Mouse (Mus musculus) common myeloid progenitor, adult 5-6 weeks (primary cell): ENCODE data around the gene Hic1. TPM values are rescaled to one million over a fixed set of nuclear protein-coding genes. Genes with fewer than 3 reads are reported as not detected.

Source experiments
- ATAC-seq: replicated peaks from 2 replicates; pipeline ENCODE4 v1.8.0; 2016; ENCODE audit warnings: low read depth, mild to moderate bottlenecking, moderate TSS enrichment, inconsistent platforms; ENCODE audit not compliant: poor library complexity, severe bottlenecking
- total RNA-seq: library from RNA; stranded (forward); fragments of 200-1000, 187-1606 nt; gene quantifications from 2 replicates; pipeline ENCODE4 v1.2.3, GENCODE M21; 2017

The Hic1 gene
- 1.1 TPM in 1 of 2 replicates, not detected in the other for total RNA-seq

DNA sequence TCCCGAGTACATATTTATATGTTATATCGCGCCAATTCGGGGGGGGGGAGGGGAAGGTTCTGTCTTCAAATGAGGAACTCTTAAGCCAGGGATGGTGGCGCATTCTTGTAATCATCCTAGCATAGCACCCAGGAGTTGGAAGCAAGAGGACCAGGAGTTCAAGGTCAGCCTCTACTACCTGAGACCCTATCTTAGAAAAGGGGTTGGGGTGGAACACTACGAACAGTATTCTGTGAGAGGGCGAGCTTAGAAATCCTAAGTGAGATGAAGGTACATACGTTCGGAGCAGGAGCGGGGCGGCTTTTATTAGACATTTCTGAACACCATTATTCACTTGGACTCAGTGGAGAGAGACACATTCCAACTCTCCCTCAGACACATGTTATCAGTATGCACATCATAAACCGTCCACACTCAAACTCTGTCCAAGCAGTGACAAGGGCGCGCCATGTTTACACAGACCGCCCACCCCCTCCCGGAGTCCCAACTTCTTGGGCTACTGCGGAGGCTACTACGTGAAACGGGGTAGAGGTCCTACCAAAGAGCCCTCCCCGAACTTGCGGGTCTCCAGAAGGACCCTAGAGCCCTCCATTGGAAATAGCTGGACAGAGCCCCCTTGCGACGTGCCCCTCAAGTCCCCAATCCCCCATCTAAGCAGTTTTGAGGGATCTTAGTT is at the start of gene Hic1:
Hic1 (minus strand) TSS at position 115 of the 676 bp plus-strand sequence.
- ATAC-seq, result no peak

DNA sequence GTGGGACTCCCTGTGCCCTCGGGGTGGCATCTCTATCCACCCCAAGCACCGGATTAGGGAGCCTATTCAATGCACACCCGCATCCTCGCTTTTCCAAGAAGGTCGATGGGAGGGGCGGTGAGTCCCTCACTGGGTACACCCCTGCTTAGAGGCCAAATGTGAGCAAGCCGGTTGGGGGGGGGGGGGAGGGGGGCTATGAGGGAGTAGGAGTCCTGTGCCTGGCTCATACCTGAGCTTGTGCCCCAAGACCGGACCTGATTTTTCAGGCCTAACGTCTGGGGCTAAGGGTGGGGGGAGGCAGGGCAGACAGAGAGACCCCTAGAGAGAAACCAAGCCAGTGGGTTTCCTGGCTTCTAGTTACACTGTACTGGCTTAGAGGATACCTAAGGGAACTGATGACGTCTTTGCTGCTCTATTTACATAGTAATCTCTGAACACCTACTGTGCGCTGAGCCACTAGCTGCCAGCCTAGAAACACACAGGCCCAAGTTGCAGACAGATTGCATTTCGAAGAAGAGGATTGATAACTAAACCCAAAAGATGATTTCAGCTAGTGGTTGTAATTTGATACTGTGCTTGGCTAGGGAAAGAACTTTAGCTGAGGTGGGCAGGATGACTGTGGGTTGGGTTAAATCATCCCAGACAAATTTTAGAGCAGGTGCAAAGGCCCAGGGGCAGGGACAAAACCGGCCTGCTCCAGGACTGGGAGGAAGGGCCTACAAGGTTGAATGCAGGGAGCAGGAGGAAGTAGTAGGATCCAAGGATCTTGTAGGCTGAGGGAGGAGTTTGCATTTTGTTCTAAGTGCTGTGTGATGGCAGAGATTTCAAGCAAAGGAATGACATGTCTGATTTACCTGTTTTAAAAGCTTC is 45.0 kb upstream of the Hic1 start:
- ATAC-seq, result no peak

DNA sequence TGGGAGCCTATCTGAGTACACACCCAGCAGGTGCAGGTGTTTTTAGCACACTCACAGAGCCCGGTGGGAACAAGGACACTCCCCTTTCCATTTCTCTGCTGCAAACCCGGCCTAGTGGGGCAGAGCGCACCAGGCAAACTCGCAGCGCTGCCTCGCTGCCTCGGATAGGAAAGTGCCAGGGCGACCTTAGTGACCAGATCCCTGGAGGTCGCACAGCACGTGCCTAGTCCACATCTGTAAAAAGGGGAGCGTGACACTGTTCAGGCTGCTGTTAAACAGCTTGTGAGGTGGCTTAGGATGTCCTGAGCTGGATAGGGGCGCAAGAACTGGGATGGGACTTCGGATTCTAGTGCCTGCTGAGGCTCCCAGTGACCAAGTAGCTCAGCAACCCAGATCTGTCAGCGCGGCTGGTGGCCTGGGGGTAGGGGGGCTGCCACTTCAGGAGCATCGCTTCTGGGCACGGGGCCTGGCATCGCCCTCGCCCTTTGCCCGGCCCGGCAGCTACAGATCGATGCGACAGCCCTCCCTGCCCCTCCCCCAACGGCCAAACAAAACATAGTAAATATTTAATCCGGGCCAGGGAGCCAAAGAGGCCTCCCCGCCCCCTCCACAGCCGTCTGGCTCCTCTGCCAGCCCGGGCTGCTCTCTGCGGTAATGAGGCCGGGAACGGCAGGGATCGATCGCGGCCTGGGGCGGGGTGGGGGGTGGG is 44.2 kb upstream of the Hic1 start:
- no peak for ATAC-seq

GRCm38 (mm10) chr11:75212876-75213275 is 43.6 kb upstream of the Hic1 start:
- ATAC-seq, result no peak

DNA sequence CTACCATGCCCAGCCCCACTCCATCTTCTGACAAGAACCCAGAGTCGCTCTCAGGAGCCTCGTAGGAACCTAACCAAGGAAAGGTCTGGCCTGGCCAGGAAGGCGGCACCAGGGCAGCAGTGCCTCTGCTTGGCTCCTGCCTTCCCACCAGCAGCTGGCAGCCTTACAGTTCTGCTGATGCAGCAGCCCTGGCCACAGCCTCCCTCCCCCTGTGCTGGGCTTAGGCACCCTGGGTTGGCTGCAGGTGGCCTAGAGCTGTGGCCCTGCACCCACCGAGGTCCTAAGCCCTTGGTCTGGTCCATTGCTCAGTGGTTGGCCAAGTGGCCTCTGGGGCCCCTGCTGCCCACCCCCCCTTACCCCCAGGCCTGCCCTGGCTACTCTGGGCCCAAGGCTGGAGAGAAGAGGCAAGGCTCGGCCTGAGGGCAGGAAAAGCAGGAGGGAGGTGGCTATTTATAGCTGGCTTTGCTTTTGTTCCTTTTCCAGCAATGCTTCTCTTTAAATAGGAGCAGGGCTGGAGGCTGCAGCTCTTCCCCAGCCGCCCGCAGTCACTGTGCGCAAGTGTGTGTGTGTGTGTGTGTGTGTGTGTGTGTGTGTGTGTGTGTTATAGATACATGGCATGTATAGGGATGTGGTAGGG is 42.8 kb upstream of the Hic1 start:
- ATAC-seq, result peak; percentile 34

DNA sequence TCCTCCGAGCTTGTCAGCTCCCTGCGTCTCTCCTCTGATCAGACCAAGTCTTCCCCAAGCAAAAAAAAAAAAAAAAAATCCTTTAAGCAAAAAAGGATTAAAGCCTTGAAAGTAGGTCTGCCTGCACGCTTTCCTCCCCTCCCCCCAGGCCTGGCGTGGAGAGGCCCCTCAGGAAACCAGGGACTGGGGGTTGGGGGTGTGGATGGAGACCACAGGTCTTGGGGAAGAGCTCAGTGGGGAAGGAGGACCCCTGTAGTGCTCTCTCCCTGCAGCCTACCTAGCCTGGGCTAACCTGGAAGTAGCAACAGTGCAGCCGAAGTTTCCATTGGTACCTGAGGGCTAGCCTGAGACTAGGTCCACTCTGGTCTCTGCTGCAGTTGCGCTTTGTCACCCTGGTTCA is 41.4 kb upstream of the Hic1 start:
- ATAC-seq, result no peak

DNA sequence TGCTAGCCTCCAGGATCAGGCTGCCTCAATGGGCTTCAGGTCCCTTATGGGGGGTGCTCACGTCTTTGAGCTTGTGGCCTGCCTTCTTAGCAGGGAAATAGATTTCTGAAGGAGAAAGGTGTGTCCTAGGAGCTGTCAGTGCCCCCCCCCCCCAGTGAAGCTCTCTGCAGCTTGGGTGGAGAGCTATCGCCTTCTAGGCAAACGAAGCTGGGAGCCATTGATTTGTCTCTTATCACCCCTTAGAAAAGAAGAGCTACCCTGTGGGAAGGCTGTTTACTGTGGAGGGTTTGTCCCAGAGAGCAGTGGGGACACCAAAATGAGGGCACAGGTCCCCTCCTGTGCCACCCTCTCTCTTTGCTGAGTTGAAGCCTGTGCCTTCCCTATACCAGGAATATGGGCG is 40.8 kb upstream of the Hic1 start:
- ATAC-seq, result no peak

GRCm38 (mm10) chr11:75209363-75209762 is 40.0 kb upstream of the Hic1 start:
- peak; percentile 46 for ATAC-seq

- no peak for ATAC-seq
These were observed 37.0 kb upstream of the Hic1 start for GRCm38 (mm10) chr11:75206347-75206746.

DNA sequence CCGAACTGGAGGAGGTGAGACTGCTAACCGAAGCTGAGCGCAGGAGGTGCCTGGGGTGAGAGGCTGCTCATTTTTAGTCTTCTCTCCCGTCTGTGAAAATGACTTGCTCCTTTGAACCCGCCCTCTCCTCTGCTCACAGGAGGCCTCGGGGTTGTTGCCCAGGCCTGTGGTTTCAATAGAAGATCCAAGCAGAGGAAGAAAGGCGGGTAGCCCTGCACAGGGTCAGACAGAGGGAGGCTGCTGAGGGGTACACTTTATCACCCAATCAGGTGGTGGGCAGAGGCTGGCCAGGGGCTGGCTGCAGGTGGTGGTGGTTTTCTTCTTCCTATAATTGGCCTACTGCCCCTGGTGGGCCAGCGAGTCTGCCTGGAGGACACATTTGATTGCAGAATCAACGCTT is 35.2 kb upstream of the Hic1 start:
- peak; percentile 46 for ATAC-seq

- ATAC-seq, result no peak
These were observed 34.6 kb upstream of the Hic1 start for GRCm38 (mm10) chr11:75203926-75204325.

GRCm38 (mm10) chr11:75201721-75202120 is 32.4 kb upstream of the Hic1 start:
- no peak for ATAC-seq

DNA sequence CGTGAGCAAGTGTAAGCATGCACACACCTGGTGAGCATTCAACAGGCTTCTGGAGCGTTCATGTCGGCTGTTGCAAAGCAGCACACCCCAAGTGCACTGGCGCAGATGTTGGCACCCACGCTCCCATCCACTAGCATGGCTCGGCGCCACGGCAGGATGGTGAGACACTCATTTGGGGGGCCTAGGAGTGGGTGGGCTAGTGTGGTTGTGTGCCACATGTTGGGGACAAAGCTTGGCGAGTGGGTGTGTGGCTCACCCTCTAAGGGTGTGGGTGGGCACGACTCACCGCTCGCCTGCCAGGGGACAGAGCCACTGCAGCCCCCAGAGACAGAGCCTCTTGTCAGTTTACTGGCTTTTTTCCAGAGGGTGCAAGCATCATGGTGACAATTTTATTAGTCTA is 31.6 kb upstream of the Hic1 start:
- no peak for ATAC-seq

GRCm38 (mm10) chr11:75199951-75200350 is 30.6 kb upstream of the Hic1 start:
- no peak for ATAC-seq

DNA sequence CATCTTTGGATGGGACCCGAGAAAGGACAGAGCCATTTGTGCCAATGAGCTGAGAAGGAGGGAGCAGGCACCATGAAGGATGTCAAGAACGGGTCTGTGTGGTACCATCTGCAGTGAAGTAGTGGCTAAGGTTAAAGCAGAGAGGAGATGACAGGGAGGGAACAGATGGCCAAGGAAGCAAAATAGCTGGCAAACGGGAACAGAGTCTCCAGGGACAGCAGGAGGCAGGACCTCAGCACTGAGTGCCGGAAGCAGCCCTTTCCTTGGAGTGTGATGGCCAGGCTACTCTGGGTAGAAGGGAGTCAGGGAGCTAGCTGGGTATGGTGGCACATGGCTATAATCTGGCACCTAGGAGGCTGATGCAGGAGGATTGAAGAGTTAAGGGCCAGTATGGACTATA is 29.5 kb upstream of the Hic1 start:
- no peak for ATAC-seq

DNA sequence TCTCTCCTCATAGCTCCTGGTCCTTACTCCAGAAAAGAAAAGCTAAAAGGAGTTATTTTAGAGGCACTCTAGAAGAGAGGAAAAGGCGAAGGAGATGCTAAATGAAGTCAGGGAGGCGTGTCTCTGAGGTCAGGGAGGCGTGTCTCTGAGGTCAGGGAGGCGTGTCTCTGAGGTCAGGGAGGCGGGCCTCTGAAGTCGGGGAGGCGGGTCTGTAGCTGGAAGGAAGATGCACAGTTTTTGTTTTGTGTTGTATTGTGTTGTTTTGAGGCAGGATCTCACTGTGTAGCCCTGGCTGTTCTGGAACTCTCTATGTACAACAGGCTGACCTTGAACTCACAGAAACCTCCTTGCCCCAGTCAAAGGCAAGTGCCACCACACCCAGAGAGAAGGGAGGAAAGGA is 28.6 kb upstream of the Hic1 start:
- peak; percentile 47; the same call in 1 of the 2 replicates for ATAC-seq

DNA sequence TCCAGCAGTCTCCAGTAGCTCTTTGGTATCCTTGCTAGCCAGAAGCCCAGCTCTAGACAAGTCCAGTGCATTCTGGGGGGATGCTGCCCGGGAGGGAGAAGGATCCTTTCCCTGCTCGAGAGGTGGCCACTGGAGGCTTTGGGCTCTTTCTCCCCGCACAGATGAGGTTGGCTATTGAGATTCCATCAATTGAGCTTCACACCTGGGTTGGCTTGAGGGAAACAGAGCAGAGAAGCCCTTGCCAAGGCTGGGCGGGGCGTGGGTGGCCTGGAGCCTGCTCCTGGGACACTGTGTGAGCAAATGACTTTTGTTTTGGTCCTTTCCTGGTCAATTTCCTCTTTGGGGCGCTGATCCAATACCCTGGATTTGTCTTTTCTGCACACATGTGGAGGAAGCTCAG is 26.8 kb upstream of the Hic1 start:
- ATAC-seq, result no peak

GRCm38 (mm10) chr11:75194850-75195461 is 25.6 kb upstream of the Hic1 start:
- peak; percentile 13; the same call in 1 of the 2 replicates for ATAC-seq

DNA sequence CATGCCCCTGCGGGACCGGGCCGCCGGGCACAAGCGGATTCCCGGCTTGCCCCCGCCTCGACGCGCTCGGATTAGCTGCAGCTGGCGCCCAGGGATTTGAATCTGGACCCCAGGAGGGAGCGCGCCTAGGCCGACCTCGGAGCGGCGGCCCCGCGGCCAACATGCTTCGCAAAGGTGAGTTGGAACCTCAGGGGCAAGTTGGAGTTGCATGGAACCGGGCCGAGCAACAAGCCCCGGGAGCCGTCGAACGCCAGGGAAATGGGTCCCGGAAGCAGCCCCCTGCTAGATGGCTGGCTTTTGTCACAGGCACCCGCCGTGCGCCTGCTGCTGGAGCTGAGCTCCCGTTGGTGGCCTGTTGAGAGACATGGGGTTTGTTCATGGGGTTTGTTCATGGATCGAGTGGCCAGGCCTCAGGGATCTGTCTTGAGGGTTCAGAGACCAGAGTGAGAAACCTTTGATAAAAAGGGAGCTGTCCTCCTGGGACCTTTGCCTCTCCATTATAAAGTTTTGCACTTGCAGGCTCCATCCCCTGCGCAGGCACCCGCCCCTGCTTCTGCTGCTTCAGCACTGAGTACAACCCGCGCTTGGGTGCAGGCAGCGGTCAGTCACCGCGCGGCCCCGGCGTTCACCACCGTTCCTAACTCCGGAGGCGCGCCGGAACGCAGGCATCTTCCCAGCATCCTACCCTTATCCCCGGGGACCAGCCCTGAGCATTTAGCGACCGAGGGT is 25.0 kb upstream of the Hic1 start:
- no peak for ATAC-seq
